Mouse (Mus musculus): ENCODE measurements at regions not wholly inside any gene's neighbourhood (a gene's known extent, or its start where the extent isn't known, plus 50 kb on each side); places are given as distances from the start of the nearest gene placed in this dataset.

GRCm38 (mm10) chr8:91909637-91910383 is 107.9 kb upstream of the Irx3 start:
- ATAC-seq (replicated peaks; ENCODE audit: low read depth, poor library complexity, severe bottlenecking) = no peak

GRCm38 (mm10) chr8:91908731-91909353 is 107.0 kb upstream of the Irx3 start:
- ATAC-seq (replicated peaks; ENCODE audit: low read depth, poor library complexity, severe bottlenecking) = no peak

- no peak for ATAC-seq (replicated peaks; ENCODE audit: low read depth, poor library complexity, severe bottlenecking)
Observed at GRCm38 (mm10) chr8:91907178-91907577, 105.3 kb upstream of the Irx3 start.

- no peak for ATAC-seq (replicated peaks; ENCODE audit: low read depth, poor library complexity, severe bottlenecking)
Observed at GRCm38 (mm10) chr8:91901525-91902281, 99.8 kb upstream of the Irx3 start.

GRCm38 (mm10) chr8:91899747-91900146 is 97.9 kb upstream of the Irx3 start:
- ATAC-seq (replicated peaks; ENCODE audit: low read depth, poor library complexity, severe bottlenecking) = no peak

- ATAC-seq (replicated peaks; ENCODE audit: low read depth, poor library complexity, severe bottlenecking) = no peak
Observed at GRCm38 (mm10) chr8:91897381-91897780, 95.5 kb upstream of the Irx3 start.

GRCm38 (mm10) chr8:91895987-91896386 is 94.1 kb upstream of the Irx3 start:
- ATAC-seq (replicated peaks; ENCODE audit: low read depth, poor library complexity, severe bottlenecking) = no peak

- no peak for ATAC-seq (replicated peaks; ENCODE audit: low read depth, poor library complexity, severe bottlenecking)
Observed at GRCm38 (mm10) chr8:91884862-91885261, 83.0 kb upstream of the Irx3 start.

GRCm38 (mm10) chr8:91884325-91884724 is 82.5 kb upstream of the Irx3 start:
- ATAC-seq (replicated peaks; ENCODE audit: low read depth, poor library complexity, severe bottlenecking) = no peak

- no peak for ATAC-seq (replicated peaks; ENCODE audit: low read depth, poor library complexity, severe bottlenecking)
Observed at GRCm38 (mm10) chr8:91883012-91883411, 81.1 kb upstream of the Irx3 start.

GRCm38 (mm10) chr8:91878886-91879285 is 77.0 kb upstream of the Irx3 start:
- no peak for ATAC-seq (replicated peaks; ENCODE audit: low read depth, poor library complexity, severe bottlenecking)

- no peak for ATAC-seq (replicated peaks; ENCODE audit: low read depth, poor library complexity, severe bottlenecking)
Observed at GRCm38 (mm10) chr8:91876161-91876560, 74.3 kb upstream of the Irx3 start.

- ATAC-seq (replicated peaks; ENCODE audit: low read depth, poor library complexity, severe bottlenecking) = no peak
Observed at GRCm38 (mm10) chr8:91873232-91873631, 71.4 kb upstream of the Irx3 start.

GRCm38 (mm10) chr8:91872278-91873115 is 70.6 kb upstream of the Irx3 start:
- ATAC-seq (replicated peaks; ENCODE audit: low read depth, poor library complexity, severe bottlenecking) = peak; percentile 91

- ATAC-seq (replicated peaks; ENCODE audit: low read depth, poor library complexity, severe bottlenecking) = no peak
Observed at GRCm38 (mm10) chr8:91867069-91867468, 65.2 kb upstream of the Irx3 start.

GRCm38 (mm10) chr8:91866076-91866475 is 64.2 kb upstream of the Irx3 start:
- ATAC-seq (replicated peaks; ENCODE audit: low read depth, poor library complexity, severe bottlenecking) = no peak

GRCm38 (mm10) chr8:91865361-91865760 is 63.5 kb upstream of the Irx3 start:
- ATAC-seq (replicated peaks; ENCODE audit: low read depth, poor library complexity, severe bottlenecking) = no peak

GRCm38 (mm10) chr8:91863505-91863904 is 61.6 kb upstream of the Irx3 start:
- no peak for ATAC-seq (replicated peaks; ENCODE audit: low read depth, poor library complexity, severe bottlenecking)

GRCm38 (mm10) chr8:91855881-91856280 is 54.0 kb upstream of the Irx3 start:
- ATAC-seq (replicated peaks; ENCODE audit: low read depth, poor library complexity, severe bottlenecking) = no peak

- no peak for ATAC-seq (replicated peaks; ENCODE audit: low read depth, poor library complexity, severe bottlenecking)
Observed at GRCm38 (mm10) chr8:91854369-91854768, 52.5 kb upstream of the Irx3 start.

All from common myeloid progenitor, adult 5-6 weeks (primary cell).